Mouse (Mus musculus) Muller cell, postnatal 12 days (primary cell): ENCODE measurements around the gene Ceacam10.
"Not testable (repeated sequence)": the region's sequence is repeated elsewhere in the genome, so short reads cannot be mapped to it uniquely, and the experiment has no call there.

Experiments
- DNase-seq: peaks from one replicate; pipeline ENCODE4 v3.0.0-alpha.2; 2015; ENCODE audit errors: inconsistent ontology term

Gene Ceacam10

DNA sequence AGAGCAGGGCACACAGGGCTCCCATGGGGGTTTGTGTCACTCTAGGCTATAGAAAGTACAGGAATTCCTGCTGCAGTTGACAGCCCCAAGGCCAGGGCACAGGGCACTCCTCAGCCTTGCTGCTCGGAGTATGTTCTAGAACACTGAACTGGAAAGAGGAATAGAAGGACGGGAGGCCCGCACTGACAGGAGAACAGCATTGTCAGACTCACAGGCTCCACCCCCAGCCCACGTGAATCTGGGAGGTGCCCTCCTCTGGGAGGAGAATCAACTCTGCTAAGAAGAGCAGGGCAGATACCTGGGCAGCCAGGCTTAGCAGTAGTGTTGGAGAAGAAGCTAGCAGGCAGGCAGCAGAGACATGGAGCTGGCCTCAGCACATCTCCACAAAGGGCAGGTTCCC, at the start of gene Ceacam10:
Gene Ceacam10 (plus strand): TSS at position 289 of the 400 bp plus-strand sequence.
- DNase-seq: not testable (repeated sequence)

DNA sequence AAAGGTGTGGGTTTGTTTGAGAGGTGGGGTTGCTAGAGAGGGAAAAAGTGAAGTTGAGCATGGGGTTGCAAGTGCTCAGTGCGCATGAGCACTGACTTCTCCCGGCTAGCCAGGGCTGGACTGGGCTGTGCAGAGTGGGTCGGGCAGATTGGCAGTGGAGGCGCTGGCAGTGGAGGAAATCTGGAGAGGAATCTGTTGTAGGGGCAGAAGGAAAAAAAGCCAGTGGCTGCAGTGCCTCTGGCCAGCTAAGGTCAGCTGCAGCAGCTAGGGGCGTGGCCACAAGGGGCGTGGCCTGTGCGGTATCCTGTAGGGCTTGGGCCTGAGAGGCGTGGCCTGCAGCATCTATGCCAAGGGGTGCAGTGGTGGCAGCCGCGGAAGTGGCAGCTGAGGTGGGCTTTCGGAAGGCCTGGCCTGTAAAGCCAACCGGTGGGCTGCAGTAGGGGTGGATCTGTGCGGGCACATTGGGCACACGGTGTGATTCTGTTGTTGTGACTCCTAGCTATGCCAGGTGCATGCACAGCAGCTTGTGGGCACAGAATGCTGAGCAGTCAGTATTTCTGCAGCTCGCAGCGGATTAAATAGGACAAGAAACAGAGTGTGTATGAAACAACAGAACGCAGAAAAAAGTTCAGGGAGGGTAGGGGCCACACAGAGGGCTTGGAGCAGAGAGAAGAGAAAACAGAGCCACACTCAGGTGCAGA, 40.9 kb upstream of the Ceacam10 start:
- DNase-seq: peak; percentile 9

DNA sequence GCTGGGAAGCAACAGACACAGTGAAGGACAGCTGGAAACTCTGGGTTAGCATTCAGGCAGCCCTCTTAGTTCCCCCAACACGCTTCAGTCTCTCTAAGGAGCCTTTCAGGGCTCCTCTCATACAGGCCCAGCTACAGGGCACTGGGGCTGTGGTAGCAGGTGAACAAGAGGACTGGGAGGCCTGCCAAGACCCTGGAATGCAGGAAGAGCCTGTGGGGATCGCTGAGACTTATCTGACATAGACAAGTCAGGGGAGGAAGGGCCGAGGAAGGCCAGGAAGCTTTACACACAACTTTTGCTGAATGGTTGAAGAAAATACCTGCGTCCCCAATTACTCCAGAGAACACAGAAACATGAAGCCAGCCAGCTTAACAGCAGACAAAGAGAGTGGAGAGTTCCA, 26.3 kb upstream of the Ceacam10 start:
- peak; percentile 13 for DNase-seq

DNA sequence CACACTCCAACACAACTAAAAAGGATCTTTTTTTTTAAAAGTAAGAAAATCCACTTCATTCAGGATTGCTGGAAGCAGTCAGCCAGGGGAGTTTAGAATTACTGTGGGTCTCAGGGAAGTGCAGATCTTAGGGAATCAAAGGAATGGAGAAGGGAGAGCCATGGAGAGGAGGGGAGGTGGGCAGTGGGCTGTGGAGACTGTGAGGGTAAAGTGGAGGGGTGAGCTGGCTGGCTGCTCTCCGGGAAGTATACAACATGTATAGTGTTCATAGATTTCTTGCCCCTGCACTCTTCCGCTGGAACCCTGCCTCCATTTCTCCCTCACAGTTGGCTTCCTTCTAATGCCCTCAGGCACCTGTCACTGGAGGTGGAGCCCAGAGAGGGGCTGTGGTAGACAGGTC, 25.4 kb upstream of the Ceacam10 start:
- DNase-seq: no peak

- DNase-seq: no peak
These were observed 23.5 kb upstream of the Ceacam10 start for GRCm38 (mm10) chr7:24753476-24753875.

DNA sequence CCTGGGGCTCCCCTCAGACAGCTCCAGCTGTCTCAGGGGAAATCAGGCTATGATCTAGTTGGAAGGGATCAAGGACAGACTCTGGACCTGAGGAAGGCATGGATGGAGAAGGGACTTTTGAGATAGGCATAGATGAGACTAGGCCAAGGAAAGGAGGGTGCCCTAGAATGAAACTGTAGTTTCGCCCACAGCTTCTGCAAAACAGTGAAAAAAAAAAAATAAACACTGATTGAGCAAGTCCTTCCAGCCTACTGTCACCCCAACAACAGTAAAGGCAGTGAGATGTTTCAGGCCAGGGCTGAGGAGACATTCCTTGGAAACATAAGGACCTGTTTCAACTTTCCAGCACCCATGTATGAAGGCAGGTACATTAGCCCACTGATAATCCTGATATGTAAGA, 18.5 kb upstream of the Ceacam10 start:
- no peak for DNase-seq

DNA sequence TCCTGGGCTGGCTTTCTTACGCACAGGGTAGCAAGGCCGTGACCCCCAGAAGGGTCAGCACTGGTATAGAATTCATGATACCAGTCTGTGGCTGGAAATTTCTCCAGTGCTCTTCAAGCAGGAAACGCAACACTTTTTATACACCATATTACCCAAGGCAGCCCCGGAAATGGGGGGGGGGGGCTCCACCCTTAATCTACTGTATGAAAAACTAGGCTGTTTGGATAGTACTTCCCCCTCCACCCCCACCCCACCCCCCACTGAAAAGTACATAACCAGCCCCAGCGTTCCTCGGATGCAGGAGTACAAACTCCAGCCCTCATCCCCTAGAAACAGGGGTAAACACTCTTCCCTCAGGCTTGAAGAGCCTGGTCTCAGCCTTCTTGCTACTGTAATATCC, 16.8 kb upstream of the Ceacam10 start, which contains the start of gene Cd177:
Gene Cd177 (minus strand): TSS at position 101 of the 400 bp plus-strand sequence.
- DNase-seq: no peak

GRCm38 (mm10) chr7:24761161-24761560, 15.8 kb upstream of the Ceacam10 start:
- no peak for DNase-seq

DNA sequence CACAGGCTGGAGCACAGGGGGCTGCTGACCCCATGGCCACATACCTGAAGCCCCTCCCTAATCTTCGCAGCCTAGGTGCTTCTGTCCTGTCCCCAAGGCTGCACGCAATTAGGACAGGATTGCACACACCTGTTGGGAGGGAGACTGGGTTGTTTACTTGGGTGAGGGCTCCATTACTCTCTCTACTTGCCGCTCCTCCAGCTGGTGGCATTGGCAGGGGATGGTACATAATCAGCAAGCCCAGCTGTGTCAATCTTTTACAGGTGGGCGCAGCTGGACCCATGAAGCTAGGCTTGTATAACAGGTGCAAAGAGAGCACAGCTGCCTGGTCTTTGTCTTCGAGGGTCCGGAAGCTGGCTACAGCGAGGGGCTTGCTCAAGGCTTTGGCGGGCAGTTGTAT, 14.4 kb upstream of the Ceacam10 start:
- DNase-seq: no peak

DNA sequence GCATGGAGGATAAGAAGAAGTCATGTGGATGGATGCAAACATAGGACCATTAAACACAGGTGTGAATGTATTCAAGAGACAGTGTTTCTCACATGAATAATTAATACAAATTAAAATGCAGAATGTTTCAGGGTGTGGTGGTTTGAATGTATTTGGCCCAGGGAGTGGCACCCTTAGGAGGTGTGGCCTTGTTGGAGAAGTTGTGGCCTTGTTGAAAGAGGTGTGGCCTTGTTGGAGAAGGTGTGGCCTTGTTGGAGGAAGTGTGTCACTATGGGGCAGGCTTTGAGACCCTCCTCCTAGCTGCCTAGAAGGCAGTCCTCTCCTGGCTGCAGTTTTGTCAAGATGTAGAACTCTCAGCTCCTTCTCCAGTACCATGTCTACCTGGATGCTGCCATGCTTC, 5.6 kb upstream of the Ceacam10 start:
- no peak for DNase-seq

DNA sequence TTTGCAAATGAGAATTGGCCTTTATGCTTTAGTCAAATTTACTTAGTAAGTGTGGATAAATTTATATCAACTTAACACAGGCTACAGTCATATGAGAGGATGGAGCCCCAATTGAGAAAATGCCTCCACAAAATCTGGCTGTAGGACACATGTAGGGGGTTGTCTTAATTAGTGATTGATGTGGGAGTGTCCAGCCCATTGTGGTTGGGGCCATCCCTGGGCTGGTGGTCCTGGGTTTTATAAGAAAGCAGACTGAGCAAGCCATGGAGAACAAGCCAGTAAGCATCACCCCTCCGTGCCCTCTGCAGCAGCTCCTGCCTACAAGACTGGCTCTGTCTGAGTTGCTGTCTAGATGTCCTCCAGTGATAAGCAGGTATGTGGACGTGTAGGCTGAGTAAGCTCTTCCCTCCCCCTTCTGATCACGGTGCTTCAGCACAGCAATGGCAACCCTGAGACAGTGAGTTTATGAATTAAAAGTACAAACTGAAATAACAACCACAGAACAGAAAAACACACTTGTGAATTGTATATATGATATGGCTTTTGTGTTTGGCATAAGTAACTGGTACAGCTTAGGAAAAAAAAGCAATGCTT, 3.0 kb upstream of the Ceacam10 start:
- DNase-seq: no peak

DNA sequence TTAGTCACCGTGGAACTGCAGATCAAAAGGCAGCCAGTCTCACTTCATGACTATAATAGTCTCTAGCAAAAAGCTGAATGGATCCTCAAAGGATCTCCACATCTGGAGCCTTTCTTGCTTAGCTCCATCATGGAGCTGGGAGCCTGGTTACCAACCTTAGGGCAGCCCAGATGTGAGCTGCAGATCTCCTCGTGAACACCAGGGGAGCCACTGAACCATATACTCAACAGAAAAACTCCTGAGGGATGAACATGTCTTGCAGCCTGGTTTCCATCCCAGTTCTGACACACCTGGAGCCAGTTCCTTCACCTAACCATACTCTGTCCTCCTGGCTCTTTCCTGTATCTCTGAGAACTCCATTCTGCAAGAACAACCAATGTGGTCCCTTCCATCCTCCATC, 861 bp upstream of the Ceacam10 start:
- DNase-seq: no peak

- DNase-seq: no peak
These were observed 20.9 kb downstream of the Ceacam10 start for GRCm38 (mm10) chr7:24797918-24798317.

- no peak for DNase-seq
These were observed 25.3 kb downstream of the Ceacam10 start for GRCm38 (mm10) chr7:24802149-24802767.

GRCm38 (mm10) chr7:24804826-24805225, 27.8 kb downstream of the Ceacam10 start:
- no peak for DNase-seq

- DNase-seq: no peak
These were observed 32.0 kb downstream of the Ceacam10 start for GRCm38 (mm10) chr7:24809041-24809440.

DNA sequence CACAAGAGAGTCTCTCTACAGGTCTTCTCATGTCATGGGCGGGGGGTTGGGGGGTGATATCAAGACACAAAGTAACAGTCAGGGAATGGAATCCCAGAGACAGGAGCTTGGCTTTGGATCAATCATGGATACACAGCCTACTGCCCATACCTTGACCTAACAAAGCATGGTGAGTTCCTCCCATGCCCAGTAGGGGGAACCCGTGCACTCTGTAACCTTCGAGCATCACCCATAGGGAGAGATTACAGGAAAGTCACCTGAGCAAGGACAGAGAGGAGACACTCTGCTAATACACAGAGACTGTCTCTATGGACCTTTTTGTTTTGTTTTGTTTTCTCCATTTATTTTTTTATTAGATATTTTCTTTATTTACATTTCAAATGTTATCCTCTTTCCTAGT, 40.5 kb downstream of the Ceacam10 start:
- DNase-seq: peak; percentile 67

DNA sequence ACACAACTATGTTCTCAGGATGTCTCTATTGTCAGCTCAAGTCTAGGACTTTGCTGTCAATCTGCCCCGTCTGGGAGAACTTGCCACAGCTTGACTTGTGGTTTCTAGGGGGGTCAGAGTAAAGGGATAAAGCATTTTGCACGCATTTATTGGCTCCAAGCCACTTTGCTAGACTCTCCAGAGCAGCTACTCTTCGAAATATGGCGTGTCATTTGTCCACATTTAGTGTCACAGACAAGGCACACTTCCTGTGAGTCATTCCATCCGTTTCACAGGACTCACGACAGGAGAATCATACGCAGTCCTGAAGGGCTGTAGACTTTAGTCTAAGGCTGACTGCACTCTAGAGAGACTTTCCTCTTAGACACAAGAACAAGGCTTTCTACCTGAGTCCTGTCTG, 47.4 kb downstream of the Ceacam10 start:
- DNase-seq: no peak

- DNase-seq: no peak
These were observed 50.2 kb downstream of the Ceacam10 start for GRCm38 (mm10) chr7:24827181-24827580.
